Mouse (Mus musculus): ENCODE measurements around the gene Gm17334. TPM values are rescaled to one million over a fixed set of nuclear protein-coding genes. Genes with fewer than 3 reads are reported as not detected.

The Gm17334 gene
- polyA plus RNA-seq, 1 experiment = 0.86 TPM

DNA sequence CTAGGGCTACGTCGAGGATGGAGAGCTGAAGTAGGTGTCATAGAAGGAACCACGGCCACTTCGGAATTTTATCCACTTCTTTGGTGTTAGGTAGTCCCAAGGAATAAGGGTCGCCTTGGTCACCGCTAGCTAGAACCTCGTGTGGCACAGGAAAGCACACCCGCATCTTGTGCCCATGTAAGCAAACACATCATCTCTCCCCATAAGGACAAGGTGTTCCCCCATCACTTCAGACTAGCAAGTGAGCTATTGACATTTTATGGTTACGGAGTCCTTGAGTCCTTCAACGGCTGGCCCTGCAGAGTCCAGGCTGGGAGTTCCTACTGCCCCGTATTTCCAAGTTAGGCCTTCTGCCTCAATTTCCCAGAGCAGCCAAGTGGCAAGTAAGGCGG is 3.8 kb downstream of the Gm17334 start:
- Histone ChIP-seq H3K27me3 (ENCODE audit: control insufficient read depth, insufficient read depth, low read length) (no peaks in the 10 kb centered on the region), H3K36me3 (ENCODE audit: control insufficient read depth, insufficient read depth, low read length) (peaks cover 16% of the 10 kb centered on the region), H3K4me3 (ENCODE audit: control insufficient read depth, insufficient read depth, low read length) (peak overlapping the region; percentile 32; the same call in 1 of the 2 replicates), H3K4me1 (replicated peaks; ENCODE audit: control insufficient read depth, insufficient read depth, low read length) (peaks cover 41% of the 10 kb centered on the region), H3K27ac (ENCODE audit: control insufficient read depth, insufficient read depth, low read length) (peak overlapping the region; percentile 57)
- 62% methylated on average over 12 of the region's 12 CpGs for WGBS
- DNase-seq = no peak
- no peak for TF ChIP-seq POLR2A (IDR thresholded peaks at IDR 0.05; ENCODE audit: control insufficient read depth, extremely low read depth, insufficient read depth, low read length, poor library complexity)
- no peak for TF ChIP-seq CTCF (IDR thresholded peaks at IDR 0.05; ENCODE audit: borderline replicate concordance, control insufficient read depth, extremely low read depth, insufficient read depth, low read length, poor library complexity)

DNA sequence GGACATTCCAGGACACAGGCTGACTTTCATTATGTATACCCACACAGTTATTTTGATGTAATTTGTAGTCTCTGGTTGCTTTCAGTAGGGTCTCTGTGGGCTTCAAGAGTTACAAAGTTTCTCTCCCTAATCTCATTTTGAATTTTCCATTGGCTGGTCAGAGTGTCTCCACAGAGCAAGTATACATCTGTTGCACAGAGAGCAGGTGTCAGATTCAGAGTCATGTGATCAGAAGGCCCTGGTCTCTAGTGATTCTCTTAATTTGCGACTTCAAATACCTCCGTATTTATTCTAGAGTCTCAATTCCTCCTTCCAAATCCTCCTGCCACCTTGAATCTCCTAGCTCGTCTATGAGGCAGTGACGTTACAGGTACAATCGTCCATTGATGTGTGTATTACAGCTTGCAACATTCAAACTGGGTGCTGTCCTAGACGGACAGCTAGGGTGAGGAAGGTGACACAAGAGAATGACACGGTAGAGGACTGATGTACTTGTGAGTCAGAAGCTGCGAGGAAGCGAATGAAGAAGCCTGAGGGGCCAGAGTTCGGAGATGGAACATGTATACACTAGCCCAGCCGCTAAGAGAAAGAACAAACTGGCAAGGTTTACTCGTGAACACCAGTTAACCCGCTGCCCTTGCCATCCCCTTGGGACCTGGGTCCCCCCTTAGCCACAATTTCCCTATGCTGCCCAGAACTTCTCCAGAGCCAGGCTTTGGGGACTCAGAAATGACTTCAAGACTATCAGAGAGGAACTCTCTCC is 4.4 kb downstream of the Gm17334 start:
- Histone ChIP-seq H3K4me1 (replicated peaks; ENCODE audit: control insufficient read depth, insufficient read depth, low read length) (peaks cover 41% of the 10 kb centered on the region), H3K27me3 (ENCODE audit: control insufficient read depth, insufficient read depth, low read length) (no peaks in the 10 kb centered on the region), H3K27ac (ENCODE audit: control insufficient read depth, insufficient read depth, low read length) (peak overlapping the region; percentile 57; the same call in 1 of the 2 replicates), H3K36me3 (ENCODE audit: control insufficient read depth, insufficient read depth, low read length) (peaks cover 10% of the 10 kb centered on the region), H3K4me3 (ENCODE audit: control insufficient read depth, insufficient read depth, low read length) (no peak overlapping the region)
- 63% methylated on average over 13 of the region's 13 CpGs for WGBS
- DNase-seq = no peak
- TF ChIP-seq POLR2A (IDR thresholded peaks at IDR 0.05; ENCODE audit: control insufficient read depth, extremely low read depth, insufficient read depth, low read length, poor library complexity) (no peak), CTCF (IDR thresholded peaks at IDR 0.05; ENCODE audit: borderline replicate concordance, control insufficient read depth, extremely low read depth, insufficient read depth, low read length, poor library complexity) (no peak)

DNA sequence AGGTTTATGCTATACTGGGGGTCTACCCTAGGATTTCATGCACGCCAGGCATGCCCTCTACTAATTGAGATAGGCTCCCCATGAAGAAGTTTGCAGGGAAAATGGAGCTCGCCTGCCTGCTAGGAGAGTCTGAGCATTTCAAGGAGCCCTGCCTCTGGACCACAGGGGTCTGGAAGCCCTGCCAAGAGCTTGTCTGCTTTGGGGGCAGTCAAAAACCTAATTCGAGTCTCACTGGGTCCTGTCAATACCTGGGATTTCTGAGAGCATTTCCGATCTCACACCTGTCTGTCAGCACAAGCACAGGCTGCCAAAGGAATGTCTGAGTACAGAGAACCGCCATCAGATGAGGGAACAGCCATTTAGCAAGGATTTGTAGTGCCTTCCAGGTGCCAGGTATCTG is 8.4 kb downstream of the Gm17334 start:
- H3K4me1 ChIP-seq (replicated peaks; ENCODE audit: control insufficient read depth, insufficient read depth, low read length) = peaks cover 35% of the 10 kb centered on the region
- no peak overlapping the region for H3K4me3 ChIP-seq (ENCODE audit: control insufficient read depth, insufficient read depth, low read length)
- 91% methylated on average over 5 of the region's 5 CpGs for WGBS
- TF ChIP-seq CTCF (IDR thresholded peaks at IDR 0.05; ENCODE audit: borderline replicate concordance, control insufficient read depth, extremely low read depth, insufficient read depth, low read length, poor library complexity) = no peak
- H3K27me3 ChIP-seq (ENCODE audit: control insufficient read depth, insufficient read depth, low read length) = no peaks in the 10 kb centered on the region
- no peaks in the 10 kb centered on the region for H3K36me3 ChIP-seq (ENCODE audit: control insufficient read depth, insufficient read depth, low read length)
- peak overlapping the region; percentile 93; the same call in 1 of the 2 replicates for H3K27ac ChIP-seq (ENCODE audit: control insufficient read depth, insufficient read depth, low read length)
- no peak for DNase-seq

DNA sequence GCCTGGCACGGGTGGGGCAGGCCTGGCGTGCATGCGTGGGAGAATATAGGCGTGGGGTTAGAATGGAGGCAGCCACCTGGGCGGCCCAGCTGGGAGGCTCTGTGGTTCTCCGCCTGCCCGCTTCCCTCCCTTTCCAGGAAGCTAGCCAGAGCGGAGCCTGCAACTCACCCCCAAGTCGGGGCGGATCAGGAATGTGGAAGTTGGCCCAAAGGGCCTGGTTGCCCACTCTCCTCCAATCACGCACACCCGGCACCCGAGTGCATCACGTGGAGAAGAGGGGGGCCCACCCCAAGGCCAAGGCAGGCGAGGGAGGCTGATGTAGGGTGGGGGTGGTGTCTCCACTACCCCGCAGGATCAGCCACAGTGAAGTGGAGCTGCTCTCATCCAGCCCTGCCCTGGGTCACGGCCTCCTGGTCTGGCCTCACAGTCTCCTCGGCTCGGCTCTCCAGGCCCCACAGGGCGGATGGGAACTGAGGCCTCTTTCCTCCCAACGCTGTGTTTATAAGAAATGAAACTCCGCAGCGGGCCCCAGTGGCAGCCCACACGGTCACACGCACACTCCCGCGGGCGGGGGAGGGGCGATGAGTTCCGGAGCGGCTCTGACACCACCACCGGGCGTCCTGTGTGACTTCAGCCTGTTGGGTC is 9.4 kb downstream of the Gm17334 start:
- H3K36me3 ChIP-seq (ENCODE audit: control insufficient read depth, insufficient read depth, low read length) = no peaks in the 10 kb centered on the region

DNA sequence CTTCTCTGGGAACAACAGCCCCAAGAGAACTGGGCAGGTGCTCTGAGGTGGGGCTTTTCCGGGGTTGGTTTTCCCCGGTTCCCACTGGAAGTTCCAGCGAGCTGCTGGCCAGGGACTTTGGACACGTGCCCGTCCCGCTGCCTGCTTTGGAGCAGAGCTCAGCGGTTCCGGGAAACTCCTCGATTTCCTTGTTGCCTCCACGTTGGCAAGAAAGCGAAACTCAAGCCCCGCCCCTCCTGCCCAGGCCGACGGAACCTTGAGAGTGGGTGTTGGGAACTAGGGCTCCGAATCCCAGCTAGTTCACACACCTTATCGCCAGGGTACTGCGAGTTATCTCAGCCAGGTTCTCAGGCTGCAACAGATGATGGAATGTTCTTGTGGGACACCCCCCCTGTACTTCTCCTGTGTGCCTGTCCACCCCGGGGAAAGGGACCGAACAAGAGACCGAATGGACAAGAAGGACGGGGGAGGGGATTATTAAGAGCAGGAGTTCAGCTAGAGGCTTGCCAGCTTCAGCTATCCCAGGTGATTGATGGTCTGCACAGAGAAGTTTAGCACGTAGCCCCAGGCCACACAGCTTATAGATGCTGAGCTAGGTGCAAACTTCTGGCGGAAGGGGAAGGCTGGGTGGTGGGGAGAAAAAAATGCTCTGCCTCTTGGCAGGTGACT is 10.0 kb downstream of the Gm17334 start:
- 1% methylated on average over 23 of the region's 23 CpGs for WGBS
- peaks cover 34% of the 10 kb centered on the region for H3K4me1 ChIP-seq (replicated peaks; ENCODE audit: control insufficient read depth, insufficient read depth, low read length)
- H3K27me3 ChIP-seq (ENCODE audit: control insufficient read depth, insufficient read depth, low read length) = no peaks in the 10 kb centered on the region
- peak overlapping the region; percentile 93 for H3K27ac ChIP-seq (ENCODE audit: control insufficient read depth, insufficient read depth, low read length)
- TF ChIP-seq POLR2A (IDR thresholded peaks at IDR 0.05; ENCODE audit: control insufficient read depth, extremely low read depth, insufficient read depth, low read length, poor library complexity) (no peak), CTCF (IDR thresholded peaks at IDR 0.05; ENCODE audit: borderline replicate concordance, control insufficient read depth, extremely low read depth, insufficient read depth, low read length, poor library complexity) (no peak)
- peak overlapping the region; percentile 55 for H3K4me3 ChIP-seq (ENCODE audit: control insufficient read depth, insufficient read depth, low read length)
- no peaks in the 10 kb centered on the region for H3K36me3 ChIP-seq (ENCODE audit: control insufficient read depth, insufficient read depth, low read length)
- peak; percentile 74 for DNase-seq

More for the DNA sequence above, 9.4 kb downstream of the Gm17334 start:
- Histone ChIP-seq H3K4me1 (replicated peaks; ENCODE audit: control insufficient read depth, insufficient read depth, low read length) (peaks cover 29% of the 10 kb centered on the region), H3K27ac (ENCODE audit: control insufficient read depth, insufficient read depth, low read length) (peak overlapping the region; percentile 93), H3K4me3 (ENCODE audit: control insufficient read depth, insufficient read depth, low read length) (peak overlapping the region; percentile 55), H3K27me3 (ENCODE audit: control insufficient read depth, insufficient read depth, low read length) (no peaks in the 10 kb centered on the region)
- TF ChIP-seq CTCF (IDR thresholded peaks at IDR 0.05; ENCODE audit: borderline replicate concordance, control insufficient read depth, extremely low read depth, insufficient read depth, low read length, poor library complexity) (no peak), POLR2A (IDR thresholded peaks at IDR 0.05; ENCODE audit: control insufficient read depth, extremely low read depth, insufficient read depth, low read length, poor library complexity) (peak; percentile 74)
- WGBS = under 1% methylated on average over 33 of the region's 33 CpGs
- DNase-seq = peak; percentile 92

DNA sequence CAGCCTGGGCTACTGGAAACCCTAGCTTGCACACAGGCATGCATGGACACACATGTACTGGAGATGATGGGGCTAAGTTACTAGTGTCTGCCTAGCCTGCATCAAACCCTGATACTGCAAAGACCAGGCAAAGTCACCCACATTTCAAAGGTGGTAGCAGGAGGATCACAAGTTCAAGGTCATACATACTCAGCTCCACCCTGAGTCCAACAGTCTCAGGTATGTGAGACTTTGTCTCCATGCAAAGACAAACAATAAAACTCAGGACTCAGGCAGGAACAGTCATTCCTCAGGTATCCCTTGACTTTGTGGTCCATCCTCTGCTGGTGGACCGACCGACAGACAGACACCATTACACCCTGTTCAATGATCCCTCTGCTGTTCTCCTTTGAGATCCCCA is 10.6 kb downstream of the Gm17334 start:
- WGBS = 35% methylated on average over 2 of the region's 2 CpGs
- H3K4me3 ChIP-seq (ENCODE audit: control insufficient read depth, insufficient read depth, low read length) = peak overlapping the region; percentile 55
- H3K27ac ChIP-seq (ENCODE audit: control insufficient read depth, insufficient read depth, low read length) = peak overlapping the region; percentile 93
- TF ChIP-seq CTCF (IDR thresholded peaks at IDR 0.05; ENCODE audit: borderline replicate concordance, control insufficient read depth, extremely low read depth, insufficient read depth, low read length, poor library complexity) (no peak), POLR2A (IDR thresholded peaks at IDR 0.05; ENCODE audit: control insufficient read depth, extremely low read depth, insufficient read depth, low read length, poor library complexity) (no peak)
- no peaks in the 10 kb centered on the region for H3K27me3 ChIP-seq (ENCODE audit: control insufficient read depth, insufficient read depth, low read length)
- DNase-seq = no peak
- no peaks in the 10 kb centered on the region for H3K36me3 ChIP-seq (ENCODE audit: control insufficient read depth, insufficient read depth, low read length)
- H3K4me1 ChIP-seq (replicated peaks; ENCODE audit: control insufficient read depth, insufficient read depth, low read length) = peaks cover 34% of the 10 kb centered on the region

Measured in thymus, adult 2 months (tissue).